Comparison of ENCODE assay signal across 13 mouse cellular contexts in genomic region chr1:39313352-39314245, GRCm38 (mm10). TPM values are rescaled to one million over a fixed set of nuclear protein-coding genes. Genes with fewer than 3 reads are reported as not detected.
DNase-seq lines count a peak whose midpoint lies in the region; ATAC-seq and TF ChIP-seq lines count a peak whose summit lies in the region.
"Had no signal": no experiment of that assay in that cellular context is flagged by ENCODE, and none has a peak within 500 bp of the region (broad histone marks: within the 10 kb centered on the region; RNA-seq: fewer than 3 reads in every experiment).

No protein-coding gene starts in this region.

- WGBS in intestine, embryonic 15.5 days = 67% methylated on average over 10 of the region's 10 CpGs

- dilution Hi-C loops in CH12.LX (cut with MboI; ENCODE audit: extremely low pct_ligation_motif_present, extremely low pct_unique_long_range_greater_than_20kb, low sequenced_read_pairs) = no loop called here

- no peak for TF ChIP-seq CTCF in CH12.LX (conservative IDR thresholded peaks at IDR 0.05 in 1 of 2, IDR thresholded peaks at IDR 0.05 in 1 of 2; ENCODE audit: low read depth in 2 of 2, low read length in 2 of 2)

- H3K27ac ChIP-seq in CH12.LX (ENCODE audit: insufficient read depth, low read depth) = no peak overlapping the region
- H3K27ac ChIP-seq in intestine, embryonic 15.5 days = no peak overlapping the region
- H3K27ac ChIP-seq: forebrain, embryonic 12.5 days; hindbrain, embryonic 14.5 days had no signal

- no peak overlapping the region for H3K4me2 ChIP-seq in CH12.LX (ENCODE audit: insufficient read depth, low read depth, poor library complexity, severe bottlenecking)
- no peak overlapping the region for H3K4me2 ChIP-seq in intestine, embryonic 15.5 days (replicated peaks)

- ATAC-seq in common myeloid progenitor, adult 5-6 weeks (replicated peaks; ENCODE audit: low read depth, poor library complexity, severe bottlenecking) = peak; percentile 50
- no peak for ATAC-seq in intestine, embryonic 15.5 days
- ATAC-seq: liver, postnatal 0 days had no signal

- no peaks in the 10 kb centered on the region for H3K27me3 ChIP-seq in CH12.LX (replicated peaks)
- no peaks in the 10 kb centered on the region for H3K27me3 ChIP-seq in intestine, embryonic 15.5 days (replicated peaks)
- H3K27me3 ChIP-seq: forebrain, embryonic 12.5 days had no signal

- in situ Hi-C loops in CH12.LX (cut with MboI; ENCODE audit: low pct_ligation_motif_present, low pct_unique_long_range_greater_than_20kb, low sequenced_read_pairs) = no loop called here

- no peak for TF ChIP-seq EP300 in CH12.LX (IDR thresholded peaks at IDR 0.05; ENCODE audit: low read length)

- H3K9me3 ChIP-seq in CH12.LX (replicated peaks; ENCODE audit: low read length) = no peaks in the 10 kb centered on the region
- no peaks in the 10 kb centered on the region for H3K9me3 ChIP-seq in intestine, embryonic 15.5 days
- H3K9me3 ChIP-seq: forebrain, embryonic 12.5 days had no signal

- no peaks in the 10 kb centered on the region for H3K36me3 ChIP-seq in CH12.LX (replicated peaks in 1 of 2; ENCODE audit: control insufficient read depth in 1 of 2, insufficient read depth in 1 of 2, low read length in 1 of 2)
- no peaks in the 10 kb centered on the region for H3K36me3 ChIP-seq in intestine, embryonic 15.5 days
- H3K36me3 ChIP-seq: forebrain, embryonic 12.5 days had no signal

- DNase-seq in layer of hippocampus, adult 11-12 months (ENCODE audit: low spot score) = peak; percentile 26
- no peak for DNase-seq in layer of hippocampus, postnatal 25 days (ENCODE audit: extremely low spot score in 1 of 2, low spot score in 1 of 2)
- DNase-seq in CH12.LX (ENCODE audit: extremely low read depth) = no peak
- DNase-seq in lung, postnatal 25 days (ENCODE audit: low spot score) = peak; percentile 28
- DNase-seq in natural killer cell, adult 2 months (ENCODE audit: low spot score in 2 of 2) = no peak
- DNase-seq in kidney, postnatal 25 days = no peak
- DNase-seq: B cell, adult 2 months; liver, postnatal 0 days; thymus, postnatal 14 days had no signal

- H3K9ac ChIP-seq in CH12.LX (ENCODE audit: insufficient read depth, low read depth) = no peak overlapping the region
- no peak overlapping the region for H3K9ac ChIP-seq in intestine, embryonic 15.5 days
- H3K9ac ChIP-seq: forebrain, embryonic 12.5 days; hindbrain, embryonic 14.5 days; liver, postnatal 0 days had no signal

- no peak for TF ChIP-seq RAD21 in CH12.LX (IDR thresholded peaks at IDR 0.05; ENCODE audit: low read depth, low read length)

- H3K79me2 ChIP-seq in CH12.LX (replicated peaks; ENCODE audit: control insufficient read depth, extremely low read depth, insufficient read depth, poor library complexity, severe bottlenecking) = no peaks in the 10 kb centered on the region

- no peak for TF ChIP-seq POLR2A in CH12.LX (IDR thresholded peaks at IDR 0.05; ENCODE audit: low read depth, low read length)

- H3K4me3 ChIP-seq in CH12.LX (replicated peaks in 1 of 3; ENCODE audit: low read depth in 2 of 3, low read length in 2 of 3, poor library complexity in 1 of 3) = no peak overlapping the region
- H3K4me3 ChIP-seq in intestine, embryonic 15.5 days (replicated peaks) = no peak overlapping the region
- H3K4me3 ChIP-seq: forebrain, embryonic 12.5 days had no signal

- peaks cover 8 to 16% of the 10 kb centered on the region in 2 experiments; a peak in 3 of 4 replicates for H3K4me1 ChIP-seq in CH12.LX (ENCODE audit: control insufficient read depth in 1 of 2, insufficient read depth in 2 of 2)
- H3K4me1 ChIP-seq in intestine, embryonic 15.5 days (replicated peaks) = no peaks in the 10 kb centered on the region

TF ChIP-seq in CH12.LX, 34 proteins besides CTCF, POLR2A, EP300 and RAD21:
- 0 out of 2 replicates have a peak, but pooled peaks have one; percentile 15 for TF ChIP-seq ZNF384 (IDR thresholded peaks at IDR 0.05; ENCODE audit: low read depth, low read length)
- no peak for TF ChIP-seq MEF2A (IDR thresholded peaks at IDR 0.05; ENCODE audit: borderline replicate concordance, low read depth, low read length)

RNA-seq across cellular contexts. Expression of gene Rpl31, which starts 54.0 kb away (rescaled TPM):
- total RNA-seq in layer of hippocampus, postnatal 25 days (2021) = 100 to 1,000 TPM; 535 to 544 TPM
- 1,766 and 2,121 TPM in 2 replicates for total RNA-seq in CH12.LX (2012; rRNA removed)
- total RNA-seq in CH12.LX (2014; rRNA removed) = 1,044 and 1,145 TPM in 2 replicates
- 795 and 949 TPM in 2 replicates for polyA plus RNA-seq in CH12.LX (2012; ENCODE audit: insufficient read length, low read depth)
- total RNA-seq in common myeloid progenitor, adult 5-6 weeks (2017) = 610 and 623 TPM in 2 replicates
- 528 and 550 TPM in 2 replicates for polyA plus RNA-seq in intestine, embryonic 15.5 days (2015; fragmentation: Nextera tagmentation; extraction: Ambion mirVana)

Comparison
In these comparisons a context has a peak if more than half of its experiments do, and no peak if none do; other contexts are left out.
1. DNase-seq: peak in layer of hippocampus, adult 11-12 months (single experiment) and lung, postnatal 25 days (single experiment); none in layer of hippocampus, postnatal 25 days (0 of 2), CH12.LX (single experiment), natural killer cell, adult 2 months (0 of 2) and kidney, postnatal 25 days (0 of 2).